Mouse (Mus musculus): ENCODE measurements at regions not wholly inside any gene's neighbourhood (a gene's known extent, or its start where the extent isn't known, plus 50 kb on each side); places are given as distances from the start of the nearest gene placed in this dataset.

DNA sequence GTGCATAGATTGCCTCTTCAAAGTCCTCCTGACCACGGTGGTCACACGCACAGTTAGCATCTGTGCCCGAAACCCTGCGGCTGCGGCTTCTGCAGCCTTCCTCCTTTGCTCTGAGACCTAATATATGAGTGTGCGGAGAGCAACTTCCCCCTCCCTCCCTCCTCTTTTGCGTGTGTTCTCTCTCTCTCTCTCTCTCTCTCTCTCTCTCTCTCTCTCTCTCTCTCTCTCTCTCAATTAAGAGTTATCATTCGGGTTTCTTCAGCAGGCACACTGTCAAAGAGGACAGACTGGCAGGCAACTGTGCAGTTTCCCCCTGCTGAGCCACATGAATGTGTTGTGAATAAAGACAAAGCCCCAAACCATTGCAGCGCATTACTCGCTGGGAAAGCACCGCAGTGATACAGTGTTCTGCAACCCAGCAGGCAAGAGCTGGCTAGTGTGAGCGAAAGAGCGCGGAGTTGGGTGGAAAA, 900.8 kb downstream of the Mat2b start:
- DNase-seq (ENCODE audit: extremely low spot score in 1 of 2, low spot score in 1 of 2), result peak; percentile 20 to 21

GRCm38 (mm10) chr11:39792112-39792511, 902.9 kb downstream of the Mat2b start:
- DNase-seq (ENCODE audit: extremely low spot score in 1 of 2, low spot score in 1 of 2), result no peak
